Mouse (Mus musculus) G1E (cell line): Measurements from ENCODE around the gene Bcam.

Source experiments
- CTCF ChIP-seq: IDR thresholded peaks from 2 replicates; pipeline ENCODE4 v1.5.1; 2012; ENCODE audit warnings: low read depth, low read length, inconsistent platforms, mixed read lengths
- GATA1 ChIP-seq: IDR thresholded peaks from 2 replicates; pipeline ENCODE4 v1.6.1; 2012; ENCODE audit warnings: borderline replicate concordance, low read length, inconsistent platforms, mixed read lengths
- GATA2 ChIP-seq: IDR thresholded peaks from 2 replicates; pipeline ENCODE4 v1.6.1; 2012; ENCODE audit warnings: low read depth, low read length, inconsistent platforms, borderline replicate concordance
- POLR2AphosphoS5 ChIP-seq: IDR thresholded peaks from 2 replicates; pipeline ENCODE4 v1.6.1; 2012; ENCODE audit warnings: low read depth, low read length, inconsistent platforms; ENCODE audit not compliant: insufficient replicate concordance
- TAL1 ChIP-seq: conservative IDR thresholded peaks from 2 replicates; pipeline ENCODE4 v1.6.1; 2012; ENCODE audit warnings: low read depth, low read length, inconsistent platforms, mixed read lengths

DNA sequence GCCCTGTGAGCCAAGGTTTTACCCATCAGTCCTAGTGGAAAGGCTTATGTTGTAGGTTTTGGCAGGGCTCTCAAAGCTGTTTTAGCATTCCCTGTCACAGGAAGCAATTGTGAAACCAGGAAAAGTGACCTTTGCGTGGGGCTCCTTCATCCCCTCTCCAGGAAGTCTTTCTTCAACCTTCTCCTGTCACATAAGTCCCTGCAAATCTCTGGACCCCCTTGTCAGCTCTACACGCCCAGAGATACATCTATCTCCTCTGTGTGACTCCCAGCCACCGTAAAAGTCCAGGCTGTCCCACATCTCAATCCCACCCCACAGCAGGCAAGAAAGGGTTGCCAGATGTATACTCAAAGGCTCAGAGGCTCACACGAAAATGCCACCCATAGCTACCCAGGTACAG, 866 bp upstream of the Bcam start:
- no peak for TF ChIP-seq CTCF
- no peak for TF ChIP-seq POLR2AphosphoS5
- no peak for TF ChIP-seq GATA1
- no peak for TF ChIP-seq TAL1
- no peak for TF ChIP-seq GATA2
